Mouse (Mus musculus): ENCODE data around the gene Tubd1. TPM values are rescaled to one million over a fixed set of nuclear protein-coding genes. Genes with fewer than 3 reads are reported as not detected.

Tubd1 gene
- polyA plus RNA-seq, 1 experiment = 6.1 TPM

GRCm38 (mm10) chr11:86578106-86578808 is 33.5 kb downstream of the Tubd1 start:
- Histone ChIP-seq H3K27me3 (ENCODE audit: control insufficient read depth, insufficient read depth, insufficient read length) (no peaks in the 10 kb centered on the region), H3ac (ENCODE audit: control insufficient read depth, insufficient read length, low read depth) (peak overlapping the region; percentile 46), H3K79me3 (ENCODE audit: low read depth) (peaks cover 9% of the 10 kb centered on the region), H3K79me2 (ENCODE audit: control insufficient read depth, insufficient read depth) (peaks cover 15% of the 10 kb centered on the region), H3K4me3 (ENCODE audit: insufficient read depth, poor library complexity, severe bottlenecking) (no peak overlapping the region), H3K36me3 (ENCODE audit: control insufficient read depth, insufficient read depth) (peaks cover 6% of the 10 kb centered on the region)
- TF ChIP-seq MAX (IDR thresholded peaks at IDR 0.05) (peak; percentile 36), MYOD1 (IDR thresholded peaks at IDR 0.05; ENCODE audit: control insufficient read depth, insufficient read length, low read depth) (peak; percentile 75), CEBPB (IDR thresholded peaks at IDR 0.05; ENCODE audit: low read depth) (no peak), CTCF (IDR thresholded peaks at IDR 0.05; ENCODE audit: control insufficient read depth, insufficient read depth, insufficient read length) (no peak)

- TF ChIP-seq MYOG (IDR thresholded peaks at IDR 0.05; ENCODE audit: control insufficient read depth, extremely low read depth, insufficient read length) (no peak), CTCF (IDR thresholded peaks at IDR 0.05; ENCODE audit: control insufficient read depth, insufficient read depth, insufficient read length) (no peak), CEBPB (IDR thresholded peaks at IDR 0.05; ENCODE audit: low read depth) (peak; percentile 36), USF1 (IDR thresholded peaks at IDR 0.05; ENCODE audit: low read depth) (no peak), MYOD1 (IDR thresholded peaks at IDR 0.05; ENCODE audit: control insufficient read depth, insufficient read length, low read depth) (peak; percentile 15)
- Histone ChIP-seq H3K36me3 (ENCODE audit: control insufficient read depth, insufficient read depth) (peaks cover 14% of the 10 kb centered on the region), H3K79me2 (ENCODE audit: control insufficient read depth, insufficient read depth) (peaks cover 23% of the 10 kb centered on the region), H3K79me3 (ENCODE audit: low read depth) (peaks cover 16% of the 10 kb centered on the region), H3K4me3 (ENCODE audit: insufficient read depth, poor library complexity, severe bottlenecking) (no peak overlapping the region), H3K27me3 (ENCODE audit: control insufficient read depth, insufficient read depth, insufficient read length) (no peaks in the 10 kb centered on the region), H3ac (ENCODE audit: control insufficient read depth, insufficient read length, low read depth) (peak overlapping the region; percentile 46)
These were observed 34.3 kb downstream of the Tubd1 start for GRCm38 (mm10) chr11:86578809-86579730.

GRCm38 (mm10) chr11:86579731-86580318 is 35.0 kb downstream of the Tubd1 start:
- no peak for TF ChIP-seq CTCF (IDR thresholded peaks at IDR 0.05; ENCODE audit: control insufficient read depth, insufficient read depth, insufficient read length)
- peak; percentile 39 for TF ChIP-seq CEBPB (IDR thresholded peaks at IDR 0.05; ENCODE audit: low read depth)
- TF ChIP-seq MYOD1 (IDR thresholded peaks at IDR 0.05; ENCODE audit: control insufficient read depth, insufficient read length, low read depth) = no peak
- no peak for TF ChIP-seq MYOG (IDR thresholded peaks at IDR 0.05; ENCODE audit: control insufficient read depth, extremely low read depth, insufficient read length)
- TF ChIP-seq MAX (IDR thresholded peaks at IDR 0.05) = peak; percentile 19
- no peak for TF ChIP-seq USF1 (IDR thresholded peaks at IDR 0.05; ENCODE audit: low read depth)
- TF ChIP-seq FOSL1 (IDR thresholded peaks at IDR 0.05; ENCODE audit: insufficient read depth, low read length, poor library complexity, severe bottlenecking) = no peak
- H3ac ChIP-seq (ENCODE audit: control insufficient read depth, insufficient read length, low read depth) = no peak overlapping the region
- H3K79me3 ChIP-seq (ENCODE audit: low read depth) = peaks cover 24% of the 10 kb centered on the region
- H3K4me3 ChIP-seq (ENCODE audit: insufficient read depth, poor library complexity, severe bottlenecking) = no peak overlapping the region
- H3K36me3 ChIP-seq (ENCODE audit: control insufficient read depth, insufficient read depth) = peaks cover 22% of the 10 kb centered on the region
- no peaks in the 10 kb centered on the region for H3K27me3 ChIP-seq (ENCODE audit: control insufficient read depth, insufficient read depth, insufficient read length)
- H3K79me2 ChIP-seq (ENCODE audit: control insufficient read depth, insufficient read depth) = peaks cover 30% of the 10 kb centered on the region

GRCm38 (mm10) chr11:86580319-86581113 is 35.7 kb downstream of the Tubd1 start:
- no peak for TF ChIP-seq CTCF (IDR thresholded peaks at IDR 0.05; ENCODE audit: control insufficient read depth, insufficient read depth, insufficient read length)
- TF ChIP-seq MYOD1 (IDR thresholded peaks at IDR 0.05; ENCODE audit: control insufficient read depth, insufficient read length, low read depth) = peak; percentile 50
- Histone ChIP-seq H3K4me3 (ENCODE audit: insufficient read depth, poor library complexity, severe bottlenecking) (no peak overlapping the region), H3K79me3 (ENCODE audit: low read depth) (peaks cover 31% of the 10 kb centered on the region)

GRCm38 (mm10) chr11:86581250-86581753 is 36.5 kb downstream of the Tubd1 start:
- peaks cover 35% of the 10 kb centered on the region for H3K36me3 ChIP-seq (ENCODE audit: control insufficient read depth, insufficient read depth)
- H3ac ChIP-seq (ENCODE audit: control insufficient read depth, insufficient read length, low read depth) = peak overlapping the region; percentile 50
- H3K27me3 ChIP-seq (ENCODE audit: control insufficient read depth, insufficient read depth, insufficient read length) = no peaks in the 10 kb centered on the region
- no peak for TF ChIP-seq MYOG (IDR thresholded peaks at IDR 0.05; ENCODE audit: control insufficient read depth, extremely low read depth, insufficient read length)
- TF ChIP-seq CTCF (IDR thresholded peaks at IDR 0.05; ENCODE audit: control insufficient read depth, insufficient read depth, insufficient read length) = no peak
- no peak for TF ChIP-seq MAX (IDR thresholded peaks at IDR 0.05)
- TF ChIP-seq FOSL1 (IDR thresholded peaks at IDR 0.05; ENCODE audit: insufficient read depth, low read length, poor library complexity, severe bottlenecking) = no peak
- no peak for TF ChIP-seq MYOD1 (IDR thresholded peaks at IDR 0.05; ENCODE audit: control insufficient read depth, insufficient read length, low read depth)
- TF ChIP-seq USF1 (IDR thresholded peaks at IDR 0.05; ENCODE audit: low read depth) = no peak
- no peak for TF ChIP-seq CEBPB (IDR thresholded peaks at IDR 0.05; ENCODE audit: low read depth)
- H3K4me3 ChIP-seq (ENCODE audit: insufficient read depth, poor library complexity, severe bottlenecking) = no peak overlapping the region
- peaks cover 38% of the 10 kb centered on the region for H3K79me3 ChIP-seq (ENCODE audit: low read depth)
- H3K79me2 ChIP-seq (ENCODE audit: control insufficient read depth, insufficient read depth) = peaks cover 45% of the 10 kb centered on the region

More at GRCm38 (mm10) chr11:86580319-86581113, 35.7 kb downstream of the Tubd1 start:
- H3K36me3 ChIP-seq (ENCODE audit: control insufficient read depth, insufficient read depth) = peaks cover 29% of the 10 kb centered on the region
- H3ac ChIP-seq (ENCODE audit: control insufficient read depth, insufficient read length, low read depth) = no peak overlapping the region
- H3K79me2 ChIP-seq (ENCODE audit: control insufficient read depth, insufficient read depth) = peaks cover 37% of the 10 kb centered on the region
- no peaks in the 10 kb centered on the region for H3K27me3 ChIP-seq (ENCODE audit: control insufficient read depth, insufficient read depth, insufficient read length)
